Mouse (Mus musculus): ENCODE data around the gene 2010109A12Rik. TPM values are rescaled to one million over a fixed set of nuclear protein-coding genes. Genes with fewer than 3 reads are reported as not detected.

2010109A12Rik gene
- total RNA-seq, 2 experiments from 2014 or later, result 4.8 TPM; not detected in 1

DNA sequence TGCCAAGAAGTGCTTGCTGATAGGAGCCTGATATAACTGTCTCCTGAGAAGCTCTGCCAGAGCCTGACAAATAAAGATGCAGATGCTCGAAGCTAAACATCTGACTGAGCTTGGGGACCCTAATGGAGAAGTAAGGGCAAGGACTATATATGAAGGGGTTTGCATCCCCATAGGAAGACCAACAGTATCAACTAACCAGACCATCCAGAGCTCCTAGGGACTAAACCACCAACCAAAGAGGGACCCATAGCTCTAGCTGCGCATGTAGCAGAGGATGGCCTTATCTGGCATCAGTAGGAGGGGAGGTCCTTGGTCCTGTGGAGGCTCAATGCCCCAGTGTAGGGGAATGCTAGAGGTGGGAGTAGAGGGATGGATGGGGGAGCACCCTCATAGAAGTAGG, 18.2 kb downstream of the 2010109A12Rik start:
- no peak for ATAC-seq (replicated peaks; ENCODE audit: low FRiP score, poor library complexity, severe bottlenecking)

DNA sequence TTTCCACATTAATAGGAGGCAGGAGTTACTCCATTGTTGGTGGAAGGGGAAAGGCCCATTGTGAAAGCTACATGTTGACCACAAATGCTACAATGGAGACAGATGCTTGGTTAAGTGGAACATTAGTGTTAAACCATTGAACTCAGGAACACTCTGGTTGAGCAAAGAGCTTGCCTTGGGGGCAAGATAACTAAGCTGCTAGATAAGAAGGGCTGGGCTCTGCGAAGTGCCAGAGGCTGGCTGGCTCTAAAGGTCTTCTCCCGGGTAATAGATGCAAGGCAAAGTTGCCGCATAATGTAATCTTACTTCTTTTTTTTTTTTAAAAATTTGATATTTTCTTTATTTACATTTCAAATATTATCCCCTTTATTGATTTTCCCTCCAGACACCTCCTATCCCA, 20.8 kb downstream of the 2010109A12Rik start:
- ATAC-seq (replicated peaks; ENCODE audit: low FRiP score, poor library complexity, severe bottlenecking), result peak; percentile 80

GRCm38 (mm10) chr5:93229527-93229926, 23.2 kb downstream of the 2010109A12Rik start:
- no peak for ATAC-seq (replicated peaks; ENCODE audit: low FRiP score, poor library complexity, severe bottlenecking)

DNA sequence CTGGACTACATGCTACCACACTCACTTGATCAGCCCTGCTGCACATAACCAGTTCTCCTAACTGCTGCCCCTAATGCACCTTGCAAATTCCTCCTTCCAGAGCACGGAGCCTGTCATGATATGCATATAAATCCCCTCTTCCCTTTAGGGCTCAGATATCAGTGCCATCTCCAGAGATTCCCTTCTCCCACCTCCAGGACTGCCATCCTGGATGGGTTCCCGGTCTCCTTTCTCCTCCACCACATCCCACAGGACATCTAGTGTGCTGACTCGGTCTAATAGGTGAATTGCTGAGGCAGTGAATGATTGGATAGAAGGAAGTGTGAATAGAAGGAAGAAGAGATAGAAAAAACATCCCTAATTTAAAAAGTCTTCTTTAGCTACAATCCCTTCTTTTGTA, 25.4 kb downstream of the 2010109A12Rik start:
- no peak for ATAC-seq (replicated peaks; ENCODE audit: low FRiP score, poor library complexity, severe bottlenecking)

- ATAC-seq (replicated peaks; ENCODE audit: low FRiP score, poor library complexity, severe bottlenecking), result peak; percentile 76; the same call in 1 of the 2 replicates
Measured at GRCm38 (mm10) chr5:93232838-93233237, 26.5 kb downstream of the 2010109A12Rik start.

GRCm38 (mm10) chr5:93234130-93234529, 27.8 kb downstream of the 2010109A12Rik start:
- no peak for ATAC-seq (replicated peaks; ENCODE audit: low FRiP score, poor library complexity, severe bottlenecking)

DNA sequence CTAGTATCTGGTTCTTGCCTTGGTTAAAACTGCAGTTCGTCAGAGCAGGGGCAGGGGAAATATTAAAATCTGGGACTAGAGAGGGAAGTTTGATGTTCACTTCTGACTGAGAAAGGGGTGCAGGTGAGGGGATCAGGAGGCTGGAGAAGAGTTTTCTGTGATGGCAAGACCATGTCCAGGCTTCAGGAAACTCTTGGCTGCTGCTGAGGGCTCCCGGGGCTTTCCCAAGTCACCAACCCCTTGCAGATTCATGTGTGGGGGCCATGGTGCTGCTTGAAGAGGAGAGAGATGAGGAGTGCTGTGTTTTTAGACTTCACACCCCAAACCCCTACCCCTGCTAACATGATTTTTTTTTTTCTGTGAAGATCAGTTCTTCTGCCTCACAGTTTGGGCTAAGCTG, 28.3 kb downstream of the 2010109A12Rik start:
- ATAC-seq (replicated peaks; ENCODE audit: low FRiP score, poor library complexity, severe bottlenecking), result no peak

DNA sequence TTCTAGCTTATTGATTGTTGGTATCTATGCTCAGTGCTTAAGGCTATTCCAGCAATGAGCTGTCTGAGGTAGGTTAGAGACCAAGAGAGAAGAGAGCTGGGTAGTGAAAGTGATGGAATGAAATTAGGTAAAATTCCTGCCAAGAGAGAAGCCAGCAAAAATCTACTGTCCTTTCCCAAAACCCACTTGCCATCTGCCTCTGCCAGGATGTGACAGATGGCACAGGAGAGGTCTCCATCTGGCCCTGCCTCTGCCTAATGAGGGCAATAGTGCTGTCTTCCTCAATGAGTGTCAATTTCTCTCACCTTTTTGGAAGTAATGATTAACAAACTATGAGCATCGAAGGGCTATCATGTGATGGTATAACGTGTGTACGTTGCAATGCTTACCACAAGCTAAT, 29.6 kb downstream of the 2010109A12Rik start:
- ATAC-seq (replicated peaks; ENCODE audit: low FRiP score, poor library complexity, severe bottlenecking), result no peak

- no peak for ATAC-seq (replicated peaks; ENCODE audit: low FRiP score, poor library complexity, severe bottlenecking)
Measured at GRCm38 (mm10) chr5:93236541-93236940, 30.2 kb downstream of the 2010109A12Rik start.

DNA sequence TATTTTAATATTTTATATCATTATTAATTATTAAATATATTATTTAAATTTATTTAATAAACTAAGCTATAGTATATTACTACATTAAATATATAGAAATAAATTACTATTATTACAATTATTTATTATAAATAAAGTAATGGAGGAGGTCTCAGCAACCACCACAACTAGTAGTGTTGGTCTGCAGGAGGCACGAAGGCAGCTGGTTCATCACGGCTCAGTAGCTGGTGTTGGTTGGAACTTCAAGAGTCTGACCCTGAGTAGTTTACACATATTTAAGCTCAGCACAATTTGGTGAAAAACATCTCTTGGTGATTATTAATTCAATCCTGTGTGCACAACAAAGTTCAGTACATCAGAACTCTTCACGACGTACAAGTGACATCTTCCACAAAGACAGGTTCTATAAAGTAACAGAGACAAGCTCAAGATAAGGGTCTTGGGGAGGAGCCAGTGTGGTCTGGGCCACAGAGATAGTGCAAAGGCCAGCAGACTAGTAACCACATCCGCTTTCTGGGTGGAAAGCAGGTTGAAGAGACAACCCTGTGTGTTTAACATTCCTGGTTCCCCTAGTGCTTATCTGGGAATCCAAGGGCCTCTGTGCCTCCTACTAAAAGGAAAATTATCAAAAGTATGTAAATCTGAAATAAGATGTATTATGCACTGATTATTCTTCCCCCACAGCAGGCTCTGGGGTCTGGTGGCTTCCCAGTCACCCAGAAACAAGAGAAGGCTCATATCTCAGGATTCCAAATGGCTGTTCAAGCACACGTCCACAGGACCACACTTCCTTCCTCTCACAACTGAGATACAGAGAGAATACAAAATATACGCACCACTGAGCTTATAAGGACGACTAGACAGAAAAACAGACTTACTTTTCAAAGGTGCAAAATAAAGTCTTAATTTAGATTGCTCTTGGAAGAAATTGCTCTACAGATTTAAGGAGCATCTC, 33.5 kb downstream of the 2010109A12Rik start:
- peak; percentile 98 for ATAC-seq (replicated peaks; ENCODE audit: low FRiP score, poor library complexity, severe bottlenecking)

DNA sequence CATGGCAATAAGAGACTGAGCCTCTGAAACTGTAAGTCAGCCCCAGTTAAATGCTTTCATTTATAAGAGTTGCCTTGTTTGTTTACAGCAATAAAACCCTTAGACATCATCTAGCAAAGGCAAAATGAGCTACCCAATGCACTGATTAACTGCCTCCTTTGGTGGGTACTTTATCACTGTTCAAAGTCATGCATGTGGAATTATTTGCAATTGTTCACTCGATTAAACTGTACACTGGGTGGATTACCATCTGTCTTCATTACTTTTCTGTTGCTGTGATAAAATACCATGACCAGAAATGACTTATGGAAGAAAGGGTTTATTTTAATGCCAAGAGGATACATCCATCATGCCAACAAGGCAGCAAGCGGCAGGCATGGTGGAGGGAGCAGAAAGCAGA, 39.0 kb downstream of the 2010109A12Rik start:
- no peak for ATAC-seq (replicated peaks; ENCODE audit: low FRiP score, poor library complexity, severe bottlenecking)

GRCm38 (mm10) chr5:93249940-93250578, 43.7 kb downstream of the 2010109A12Rik start:
- no peak for ATAC-seq (replicated peaks; ENCODE audit: low FRiP score, poor library complexity, severe bottlenecking)

GRCm38 (mm10) chr5:93251001-93251760, 44.9 kb downstream of the 2010109A12Rik start:
- no peak for ATAC-seq (replicated peaks; ENCODE audit: low FRiP score, poor library complexity, severe bottlenecking)

- no peak for ATAC-seq (replicated peaks; ENCODE audit: low FRiP score, poor library complexity, severe bottlenecking)
Measured at GRCm38 (mm10) chr5:93255759-93256265, 49.5 kb downstream of the 2010109A12Rik start.

GRCm38 (mm10) chr5:93256820-93257405, 50.6 kb downstream of the 2010109A12Rik start:
- ATAC-seq (replicated peaks; ENCODE audit: low FRiP score, poor library complexity, severe bottlenecking), result no peak

DNA sequence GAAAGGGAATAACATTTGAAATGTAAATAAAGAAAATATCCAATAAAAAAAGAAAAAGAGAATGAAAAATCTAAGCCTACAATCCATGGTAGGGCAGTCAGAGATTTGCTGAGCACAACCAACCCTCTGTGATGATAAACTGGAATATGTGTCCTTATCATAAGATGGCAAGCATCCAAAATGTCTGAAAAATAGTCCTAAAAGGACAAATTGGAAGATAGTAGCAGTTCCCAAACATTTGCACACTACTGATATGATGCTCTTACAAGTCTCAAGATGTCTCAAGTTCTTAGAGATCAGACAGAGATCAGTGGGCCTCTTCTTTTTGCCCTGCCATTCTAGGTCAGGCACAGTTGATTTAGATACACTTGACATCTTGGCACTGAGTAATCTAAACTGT, 53.0 kb downstream of the 2010109A12Rik start:
- no peak for ATAC-seq (replicated peaks; ENCODE audit: low FRiP score, poor library complexity, severe bottlenecking)

DNA sequence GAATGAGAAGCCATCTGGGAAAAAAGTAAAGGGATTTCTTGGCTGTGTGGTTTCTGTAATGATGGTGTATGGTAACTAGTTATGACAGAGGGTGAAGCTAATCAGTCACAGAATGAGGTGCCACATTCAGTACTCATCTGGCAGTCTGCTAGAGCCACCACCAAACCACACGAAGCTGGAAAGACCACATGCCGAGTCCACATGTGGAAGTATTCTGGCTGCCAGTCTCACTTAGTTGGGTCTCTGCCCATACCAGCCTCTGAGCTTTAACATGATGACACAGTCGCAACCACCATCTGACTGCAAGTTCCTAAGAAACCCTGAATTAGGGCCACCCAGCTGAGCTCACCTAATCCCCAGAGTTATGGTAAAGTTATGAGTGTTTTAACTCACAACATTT, 54.7 kb downstream of the 2010109A12Rik start:
- no peak for ATAC-seq (replicated peaks; ENCODE audit: low FRiP score, poor library complexity, severe bottlenecking)

- no peak for ATAC-seq (replicated peaks; ENCODE audit: low FRiP score, poor library complexity, severe bottlenecking)
Measured at GRCm38 (mm10) chr5:93262751-93263150, 56.4 kb downstream of the 2010109A12Rik start.
